Mouse (Mus musculus): ENCODE data around the gene Myo1f.

GRCm38 (mm10) chr17:33539878-33540277 lies 15.6 kb upstream of the Myo1f start:
- TF ChIP-seq CTCF (IDR thresholded peaks at IDR 0.05; ENCODE audit: insufficient read depth, low read length), result no peak
- no peak for TF ChIP-seq POLR2A (IDR thresholded peaks at IDR 0.05; ENCODE audit: borderline replicate concordance, extremely low read depth, low read depth, low read length)
